Comparison of ENCODE assay signal across 8 mouse cellular contexts in genomic region chr11:52000290-52000962, GRCm38 (mm10). TPM values are rescaled to one million over a fixed set of nuclear protein-coding genes. Genes with fewer than 3 reads are reported as not detected.
DNase-seq lines count a peak whose midpoint lies in the region; ATAC-seq and TF ChIP-seq lines count a peak whose summit lies in the region.

Gene Ube2b, minus strand, starts transcription at chr11:52000762.

- peak within 1 kb of the TSS; percentile 94 for H3K27ac ChIP-seq in CH12.LX (ENCODE audit: insufficient read depth, low read depth)
- peak within 1 kb of the TSS; percentile 92 for H3K27ac ChIP-seq in forebrain, embryonic 11.5 days (ENCODE audit: low read depth, low read length)
- peak within 1 kb of the TSS; percentile 88 for H3K27ac ChIP-seq in heart, embryonic 16.5 days (ENCODE audit: low read length)
- peak within 1 kb of the TSS; percentile 94 for H3K27ac ChIP-seq in liver, embryonic 15.5 days (replicated peaks)
- peak within 1 kb of the TSS; percentile 71 for H3K27ac ChIP-seq in neural tube, embryonic 12.5 days

- peaks cover 19 to 27% of the 10 kb centered on the region in 2 experiments for H3K36me3 ChIP-seq in CH12.LX (replicated peaks in 1 of 2; ENCODE audit: control insufficient read depth in 1 of 2, insufficient read depth in 1 of 2, low read length in 1 of 2)
- no peaks in the 10 kb centered on the region; the same call in 1 of the 2 replicates for H3K36me3 ChIP-seq in forebrain, embryonic 11.5 days (ENCODE audit: control insufficient read depth, insufficient read depth, low read length)
- H3K36me3 ChIP-seq in heart, embryonic 16.5 days (ENCODE audit: control insufficient read depth, insufficient read depth): peaks cover 21% of the 10 kb centered on the region
- H3K36me3 ChIP-seq in liver, embryonic 15.5 days (replicated peaks): peaks cover 24% of the 10 kb centered on the region
- peaks cover 24% of the 10 kb centered on the region for H3K36me3 ChIP-seq in neural tube, embryonic 12.5 days

- TF ChIP-seq EP300 in CH12.LX (IDR thresholded peaks at IDR 0.05; ENCODE audit: low read length): peak; percentile 70

- peak within 1 kb of the TSS; percentile 76 to 95 (median 88) for H3K4me3 ChIP-seq in CH12.LX (replicated peaks in 1 of 3; ENCODE audit: low read depth in 2 of 3, low read length in 2 of 3, poor library complexity in 1 of 3)
- H3K4me3 ChIP-seq in forebrain, embryonic 11.5 days (ENCODE audit: low read depth, low read length): peak within 1 kb of the TSS; percentile 90
- peak within 1 kb of the TSS; percentile 90 for H3K4me3 ChIP-seq in heart, embryonic 16.5 days (ENCODE audit: low read length)
- H3K4me3 ChIP-seq in liver, embryonic 15.5 days (replicated peaks): peak within 1 kb of the TSS; percentile 90
- peak within 1 kb of the TSS; percentile 74 for H3K4me3 ChIP-seq in neural tube, embryonic 12.5 days

- under 1% methylated on average over 52 of the region's 63 CpGs for WGBS in forebrain, embryonic 11.5 days
- WGBS in heart, embryonic 16.5 days: 0% methylated on average over 58 of the region's 63 CpGs
- WGBS in liver, embryonic 15.5 days (ENCODE audit: insufficient replicate concordance): under 1% methylated on average over 63 of the region's 63 CpGs
- WGBS in neural tube, embryonic 12.5 days: under 1% methylated on average over 58 of the region's 63 CpGs

- in situ Hi-C loops in CH12.LX (cut with MboI; ENCODE audit: low pct_ligation_motif_present, low pct_unique_long_range_greater_than_20kb, low sequenced_read_pairs): no loop called here

- peak; percentile 78 for ATAC-seq in forebrain, embryonic 11.5 days (replicated peaks; ENCODE audit: low FRiP score)
- ATAC-seq in heart, embryonic 16.5 days (replicated peaks; ENCODE audit: extremely low read depth, insufficient read depth, low FRiP score): peak; percentile 74
- ATAC-seq in liver, embryonic 15.5 days (ENCODE audit: insufficient read depth): peak; percentile 78
- ATAC-seq in neural tube, embryonic 12.5 days (ENCODE audit: low FRiP score, low read depth): peak; percentile 69

- dilution Hi-C loops in CH12.LX (cut with MboI; ENCODE audit: extremely low pct_ligation_motif_present, extremely low pct_unique_long_range_greater_than_20kb, low sequenced_read_pairs): no loop called here

- H3K79me2 ChIP-seq in CH12.LX (replicated peaks; ENCODE audit: control insufficient read depth, extremely low read depth, insufficient read depth, poor library complexity, severe bottlenecking): peaks cover 47% of the 10 kb centered on the region

- H3K9ac ChIP-seq in CH12.LX (ENCODE audit: insufficient read depth, low read depth): peak within 1 kb of the TSS; percentile 96
- peak within 1 kb of the TSS; percentile 96 for H3K9ac ChIP-seq in forebrain, embryonic 11.5 days (ENCODE audit: low read length)
- peak within 1 kb of the TSS; percentile 97 for H3K9ac ChIP-seq in heart, embryonic 16.5 days (ENCODE audit: low read length)
- peak within 1 kb of the TSS; percentile 96 for H3K9ac ChIP-seq in liver, embryonic 15.5 days
- peak within 1 kb of the TSS; percentile 94 for H3K9ac ChIP-seq in neural tube, embryonic 12.5 days

- DNase-seq in CH12.LX (ENCODE audit: extremely low read depth): peak; percentile 100
- DNase-seq in c-Kit-positive CD71-positive TER-119-negative erythroid progenitor cells, embryonic 14.5 days (ENCODE audit: low read depth): peak; percentile 96
- peak; percentile 98 for DNase-seq in forebrain, embryonic 11.5 days (ENCODE audit: low spot score)
- DNase-seq in kidney, postnatal 36 days: peak; percentile 98 to 99
- peak; percentile 98 for DNase-seq in telencephalon, adult 2 months (ENCODE audit: low read depth, low spot score)

- H3K9me3 ChIP-seq in CH12.LX (replicated peaks; ENCODE audit: low read length): no peaks in the 10 kb centered on the region
- H3K9me3 ChIP-seq in forebrain, embryonic 11.5 days (ENCODE audit: control insufficient read depth, low read length): no peaks in the 10 kb centered on the region
- H3K9me3 ChIP-seq in heart, embryonic 16.5 days (replicated peaks; ENCODE audit: control insufficient read depth, low read length): no peaks in the 10 kb centered on the region
- no peaks in the 10 kb centered on the region for H3K9me3 ChIP-seq in liver, embryonic 15.5 days (replicated peaks)
- no peaks in the 10 kb centered on the region for H3K9me3 ChIP-seq in neural tube, embryonic 12.5 days

- peaks cover 7 to 56% of the 10 kb centered on the region in 2 experiments; a peak in 3 of 4 replicates for H3K4me1 ChIP-seq in CH12.LX (ENCODE audit: control insufficient read depth in 1 of 2, insufficient read depth in 2 of 2)
- H3K4me1 ChIP-seq in forebrain, embryonic 11.5 days (replicated peaks; ENCODE audit: control insufficient read depth, insufficient read depth, low read length): peaks cover 8% of the 10 kb centered on the region; the same call in 1 of the 2 replicates
- peaks cover 27% of the 10 kb centered on the region for H3K4me1 ChIP-seq in heart, embryonic 16.5 days (ENCODE audit: control insufficient read depth, insufficient read depth, low read length)
- peaks cover 56% of the 10 kb centered on the region for H3K4me1 ChIP-seq in liver, embryonic 15.5 days (replicated peaks)
- H3K4me1 ChIP-seq in neural tube, embryonic 12.5 days: peaks cover 30% of the 10 kb centered on the region

- TF ChIP-seq CTCF in CH12.LX (conservative IDR thresholded peaks at IDR 0.05 in 1 of 2, IDR thresholded peaks at IDR 0.05 in 1 of 2; ENCODE audit: low read depth in 2 of 2, low read length in 2 of 2): no peak

- TF ChIP-seq POLR2A in CH12.LX (IDR thresholded peaks at IDR 0.05; ENCODE audit: low read depth, low read length): peak; percentile 76

- TF ChIP-seq RAD21 in CH12.LX (IDR thresholded peaks at IDR 0.05; ENCODE audit: low read depth, low read length): no peak

- peak within 1 kb of the TSS; percentile 85 for H3K4me2 ChIP-seq in CH12.LX (ENCODE audit: insufficient read depth, low read depth, poor library complexity, severe bottlenecking)
- H3K4me2 ChIP-seq in forebrain, embryonic 11.5 days (ENCODE audit: low read depth, low read length, severe bottlenecking): peak within 1 kb of the TSS; percentile 89
- peak within 1 kb of the TSS; percentile 82 for H3K4me2 ChIP-seq in heart, embryonic 16.5 days (ENCODE audit: low read depth, low read length)
- H3K4me2 ChIP-seq in liver, embryonic 15.5 days: peak within 1 kb of the TSS; percentile 81
- peak within 1 kb of the TSS; percentile 78 for H3K4me2 ChIP-seq in neural tube, embryonic 12.5 days (replicated peaks)

- no peaks in the 10 kb centered on the region for H3K27me3 ChIP-seq in CH12.LX (replicated peaks)
- H3K27me3 ChIP-seq in forebrain, embryonic 11.5 days (ENCODE audit: control insufficient read depth, insufficient read depth, low read length): no peaks in the 10 kb centered on the region
- H3K27me3 ChIP-seq in heart, embryonic 16.5 days (ENCODE audit: control insufficient read depth, insufficient read depth, low read length): no peaks in the 10 kb centered on the region
- no peaks in the 10 kb centered on the region for H3K27me3 ChIP-seq in liver, embryonic 15.5 days
- no peaks in the 10 kb centered on the region for H3K27me3 ChIP-seq in neural tube, embryonic 12.5 days (replicated peaks)

TF ChIP-seq in CH12.LX, 34 proteins besides CTCF, POLR2A, EP300 and RAD21 (continues in another document):
- TF ChIP-seq KAT2A (IDR thresholded peaks at IDR 0.05; ENCODE audit: insufficient replicate concordance, low read length): peak; percentile 92
- no peak; the same call in 1 of the 2 replicates for TF ChIP-seq E2F4 (IDR thresholded peaks at IDR 0.05; ENCODE audit: insufficient replicate concordance, low read depth, low read length)
- no peak for TF ChIP-seq NRF1 (IDR thresholded peaks at IDR 0.05; ENCODE audit: low read depth, low read length)
- no peak for TF ChIP-seq SMC3 (IDR thresholded peaks at IDR 0.05; ENCODE audit: low read depth, low read length)
- peak; percentile 63; the same call in 1 of the 2 replicates for TF ChIP-seq ZMIZ1 (IDR thresholded peaks at IDR 0.05; ENCODE audit: low read depth, low read length)
- TF ChIP-seq ZNF384 (IDR thresholded peaks at IDR 0.05; ENCODE audit: low read depth, low read length): no peak
- TF ChIP-seq MEF2A (IDR thresholded peaks at IDR 0.05; ENCODE audit: borderline replicate concordance, low read depth, low read length): peak; percentile 45
- peak; percentile 73; the same call in 1 of the 2 replicates for TF ChIP-seq HCFC1 (IDR thresholded peaks at IDR 0.05; ENCODE audit: low read depth, low read length)
- no peak for TF ChIP-seq PAX5 (IDR thresholded peaks at IDR 0.05; ENCODE audit: low read length)
- TF ChIP-seq UBTF (IDR thresholded peaks at IDR 0.05; ENCODE audit: low read depth, low read length): peak; percentile 94
- TF ChIP-seq BHLHE40 (IDR thresholded peaks at IDR 0.05; ENCODE audit: low read depth, low read length): peak; percentile 100
- TF ChIP-seq MAZ (IDR thresholded peaks at IDR 0.05; ENCODE audit: low read depth, low read length): peak; percentile 94; the same call in 1 of the 2 replicates
- TF ChIP-seq ELF1 (IDR thresholded peaks at IDR 0.05; ENCODE audit: low read depth, low read length): peak; percentile 63
- TF ChIP-seq ETS1 (conservative IDR thresholded peaks at IDR 0.05; ENCODE audit: low read depth, low read length): peak; percentile 89
- TF ChIP-seq IRF4 (IDR thresholded peaks at IDR 0.05; ENCODE audit: low read depth, low read length): peak; percentile 63; the same call in 1 of the 2 replicates
- peak; percentile 86 for TF ChIP-seq TCF12 (IDR thresholded peaks at IDR 0.05; ENCODE audit: low read depth, low read length)
- peak; percentile 66 for TF ChIP-seq NELFE (IDR thresholded peaks at IDR 0.05; ENCODE audit: low read depth, low read length)
- peak; percentile 100 for TF ChIP-seq MAX (IDR thresholded peaks at IDR 0.05; ENCODE audit: low read length)
- TF ChIP-seq SIN3A (IDR thresholded peaks at IDR 0.05; ENCODE audit: low read length): peak; percentile 95
- TF ChIP-seq USF2 (conservative IDR thresholded peaks at IDR 0.05; ENCODE audit: low read depth, low read length): peak; percentile 100
- TF ChIP-seq JUND (conservative IDR thresholded peaks at IDR 0.05; ENCODE audit: low read depth, low read length): peak; percentile 54
- TF ChIP-seq ZKSCAN1 (IDR thresholded peaks at IDR 0.05; ENCODE audit: borderline replicate concordance, low read depth, low read length): no peak; the same call in 1 of the 2 replicates
- TF ChIP-seq JUN (IDR thresholded peaks at IDR 0.05; ENCODE audit: insufficient read depth, low read depth, low read length): peak; percentile 73

RNA-seq across cellular contexts. Expression of gene Ube2b, which starts in this region (rescaled TPM):
- total RNA-seq in CH12.LX (2012; rRNA removed) (70.5 and 76.7 TPM in 2 replicates), CH12.LX (2014; rRNA removed) (230 and 250 TPM in 2 replicates)
- polyA plus RNA-seq in CH12.LX (2012; ENCODE audit: insufficient read length, low read depth): 226 and 278 TPM in 2 replicates
- polyA plus RNA-seq in forebrain, embryonic 11.5 days (2014; fragmentation: Nextera tagmentation; extraction: Ambion mirVana): 163 and 177 TPM in 2 replicates
- polyA plus RNA-seq in heart, embryonic 16.5 days (2015; fragmentation: Nextera tagmentation; extraction: Ambion mirVana): 278 and 286 TPM in 2 replicates
- 118 and 139 TPM in 2 replicates for polyA plus RNA-seq in liver, embryonic 15.5 days (2015; fragmentation: Nextera tagmentation; extraction: Ambion mirVana)
- polyA plus RNA-seq in neural tube, embryonic 12.5 days (2016; fragmentation: Nextera tagmentation; extraction: Ambion mirVana): 254 and 259 TPM in 2 replicates

Comparison
In these comparisons a context has a peak if more than half of its experiments do, and no peak if none do; other contexts are left out.
1. Peak in every context shown above with its lines: DNase-seq, ATAC-seq, H3K4me3 ChIP-seq and H3K27ac ChIP-seq.